Mouse (Mus musculus): ENCODE data around the gene Ctsw.

Gene Ctsw

GRCm38 (mm10) chr19:5468374-5468773, at the start of gene Ctsw:
Gene Ctsw, minus strand, starts transcription at chr19:5468507.
- peaks cover 11% of the 10 kb centered on the region for H3K27me3 ChIP-seq (ENCODE audit: insufficient read depth, low read length)
- no peak for TF ChIP-seq POU5F1 (IDR thresholded peaks at IDR 0.05; ENCODE audit: borderline replicate concordance, low read length)
- no peak for TF ChIP-seq NANOG (IDR thresholded peaks at IDR 0.05; ENCODE audit: borderline replicate concordance, low read length)
- TF ChIP-seq CTCF (conservative IDR thresholded peaks at IDR 0.05; ENCODE audit: low read length): no peak
- peaks cover 44% of the 10 kb centered on the region for H3K36me3 ChIP-seq (ENCODE audit: insufficient read depth, low read length)
- peak within 1 kb of the TSS; percentile 50 for H3K4me3 ChIP-seq (replicated peaks; ENCODE audit: low read length)
- H3K4me1 ChIP-seq (replicated peaks; ENCODE audit: low read depth, low read length): peaks cover 55% of the 10 kb centered on the region
- H3K9me3 ChIP-seq (ENCODE audit: low read length): no peaks in the 10 kb centered on the region

- peaks cover 47% of the 10 kb centered on the region for H3K4me1 ChIP-seq (replicated peaks; ENCODE audit: low read depth, low read length)
- no peaks in the 10 kb centered on the region for H3K9me3 ChIP-seq (ENCODE audit: low read length)
- no peak overlapping the region for H3K4me3 ChIP-seq (replicated peaks; ENCODE audit: low read length)
- H3K36me3 ChIP-seq (ENCODE audit: insufficient read depth, low read length): no peaks in the 10 kb centered on the region
- TF ChIP-seq CTCF (conservative IDR thresholded peaks at IDR 0.05; ENCODE audit: low read length): no peak; the same call in 1 of the 2 replicates
- TF ChIP-seq NANOG (IDR thresholded peaks at IDR 0.05; ENCODE audit: borderline replicate concordance, low read length): no peak
- TF ChIP-seq POU5F1 (IDR thresholded peaks at IDR 0.05; ENCODE audit: borderline replicate concordance, low read length): no peak
- H3K27me3 ChIP-seq (ENCODE audit: insufficient read depth, low read length): no peaks in the 10 kb centered on the region
Observed at GRCm38 (mm10) chr19:5516906-5517505, 48.7 kb upstream of the Ctsw start.

GRCm38 (mm10) chr19:5515840-5516777, 47.8 kb upstream of the Ctsw start:
- H3K36me3 ChIP-seq (ENCODE audit: insufficient read depth, low read length): no peaks in the 10 kb centered on the region
- peaks cover 54% of the 10 kb centered on the region for H3K4me1 ChIP-seq (replicated peaks; ENCODE audit: low read depth, low read length)
- H3K9me3 ChIP-seq (ENCODE audit: low read length): no peaks in the 10 kb centered on the region
- H3K4me3 ChIP-seq (replicated peaks; ENCODE audit: low read length): no peak overlapping the region
- peak; percentile 19; the same call in 1 of the 2 replicates for TF ChIP-seq NANOG (IDR thresholded peaks at IDR 0.05; ENCODE audit: borderline replicate concordance, low read length)
- TF ChIP-seq CTCF (conservative IDR thresholded peaks at IDR 0.05; ENCODE audit: low read length): peak; percentile 24
- no peak for TF ChIP-seq POU5F1 (IDR thresholded peaks at IDR 0.05; ENCODE audit: borderline replicate concordance, low read length)
- no peaks in the 10 kb centered on the region for H3K27me3 ChIP-seq (ENCODE audit: insufficient read depth, low read length)

- no peak for TF ChIP-seq POU5F1 (IDR thresholded peaks at IDR 0.05; ENCODE audit: borderline replicate concordance, low read length)
- no peak for TF ChIP-seq CTCF (conservative IDR thresholded peaks at IDR 0.05; ENCODE audit: low read length)
- TF ChIP-seq NANOG (IDR thresholded peaks at IDR 0.05; ENCODE audit: borderline replicate concordance, low read length): no peak
- H3K4me1 ChIP-seq (replicated peaks; ENCODE audit: low read depth, low read length): peaks cover 65% of the 10 kb centered on the region
- H3K36me3 ChIP-seq (ENCODE audit: insufficient read depth, low read length): no peaks in the 10 kb centered on the region
- H3K27me3 ChIP-seq (ENCODE audit: insufficient read depth, low read length): no peaks in the 10 kb centered on the region
- H3K4me3 ChIP-seq (replicated peaks; ENCODE audit: low read length): no peak overlapping the region
- no peaks in the 10 kb centered on the region for H3K9me3 ChIP-seq (ENCODE audit: low read length)
Observed at GRCm38 (mm10) chr19:5513005-5513349, 44.7 kb upstream of the Ctsw start.

- H3K36me3 ChIP-seq (ENCODE audit: insufficient read depth, low read length): no peaks in the 10 kb centered on the region
- TF ChIP-seq NANOG (IDR thresholded peaks at IDR 0.05; ENCODE audit: borderline replicate concordance, low read length) (no peak), CTCF (conservative IDR thresholded peaks at IDR 0.05; ENCODE audit: low read length) (no peak), POU5F1 (IDR thresholded peaks at IDR 0.05; ENCODE audit: borderline replicate concordance, low read length) (no peak)
- H3K27me3 ChIP-seq (ENCODE audit: insufficient read depth, low read length): no peaks in the 10 kb centered on the region
- H3K4me1 ChIP-seq (replicated peaks; ENCODE audit: low read depth, low read length): peaks cover 59% of the 10 kb centered on the region
- H3K9me3 ChIP-seq (ENCODE audit: low read length): no peaks in the 10 kb centered on the region
- H3K4me3 ChIP-seq (replicated peaks; ENCODE audit: low read length): no peak overlapping the region
Observed at GRCm38 (mm10) chr19:5512091-5513004, 44.0 kb upstream of the Ctsw start.

- peak overlapping the region; percentile 80 for H3K4me3 ChIP-seq (replicated peaks; ENCODE audit: low read length)
- no peak for TF ChIP-seq CTCF (conservative IDR thresholded peaks at IDR 0.05; ENCODE audit: low read length)
- no peak for TF ChIP-seq NANOG (IDR thresholded peaks at IDR 0.05; ENCODE audit: borderline replicate concordance, low read length)
- no peak for TF ChIP-seq POU5F1 (IDR thresholded peaks at IDR 0.05; ENCODE audit: borderline replicate concordance, low read length)
- H3K9me3 ChIP-seq (ENCODE audit: low read length): no peaks in the 10 kb centered on the region
- no peaks in the 10 kb centered on the region for H3K27me3 ChIP-seq (ENCODE audit: insufficient read depth, low read length)
- H3K4me1 ChIP-seq (replicated peaks; ENCODE audit: low read depth, low read length): peaks cover 51% of the 10 kb centered on the region
- no peaks in the 10 kb centered on the region for H3K36me3 ChIP-seq (ENCODE audit: insufficient read depth, low read length)
Observed at GRCm38 (mm10) chr19:5511074-5511632, 42.8 kb upstream of the Ctsw start.

- no peak for TF ChIP-seq CTCF (conservative IDR thresholded peaks at IDR 0.05; ENCODE audit: low read length)
- no peak for TF ChIP-seq NANOG (IDR thresholded peaks at IDR 0.05; ENCODE audit: borderline replicate concordance, low read length)
- TF ChIP-seq POU5F1 (IDR thresholded peaks at IDR 0.05; ENCODE audit: borderline replicate concordance, low read length): no peak
Observed at GRCm38 (mm10) chr19:5510031-5511026, 42.0 kb upstream of the Ctsw start, which contains the start of gene Snx32. Gene Snx32, minus strand, starts transcription at chr19:5510538.

More at GRCm38 (mm10) chr19:5510031-5511026, 42.0 kb upstream of the Ctsw start, which contains the start of gene Snx32:
- Histone ChIP-seq H3K9me3 (ENCODE audit: low read length) (no peaks in the 10 kb centered on the region), H3K4me1 (replicated peaks; ENCODE audit: low read depth, low read length) (peaks cover 47% of the 10 kb centered on the region), H3K4me3 (replicated peaks; ENCODE audit: low read length) (peak within 1 kb of the TSS; percentile 80), H3K27me3 (ENCODE audit: insufficient read depth, low read length) (no peaks in the 10 kb centered on the region), H3K36me3 (ENCODE audit: insufficient read depth, low read length) (no peaks in the 10 kb centered on the region)
